Mouse (Mus musculus): ENCODE measurements at regions not wholly inside any gene's neighbourhood (a gene's known extent, or its start where the extent isn't known, plus 50 kb on each side); places are given as distances from the start of the nearest gene placed in this dataset.

DNA sequence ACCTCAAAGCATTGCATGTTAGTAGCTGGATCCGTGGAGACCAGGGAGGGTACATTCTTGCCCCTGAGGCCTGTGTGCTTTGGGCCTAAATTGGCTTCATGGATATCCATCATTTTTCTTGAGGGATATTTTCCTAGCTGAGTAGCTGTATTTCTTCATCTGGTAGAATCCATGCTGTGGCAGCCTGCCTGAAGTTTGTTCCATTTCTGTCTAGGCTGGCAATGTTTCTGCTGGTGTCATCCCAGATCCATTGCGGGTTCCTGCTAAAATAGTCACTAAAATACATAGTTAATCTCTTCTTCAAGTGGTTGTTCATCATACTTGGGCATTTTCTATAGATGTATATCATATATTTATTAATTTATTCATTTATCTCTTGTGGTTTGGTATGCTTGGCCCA lies 253.7 kb downstream of the Olfm4 start:
- no peak overlapping the region for H3K4me3 ChIP-seq (replicated peaks; ENCODE audit: extremely low read depth, low read depth, low read length)
- WGBS: 55% methylated on average over 2 of the region's 2 CpGs
- no peak for DNase-seq
- H3K4me1 ChIP-seq (ENCODE audit: control insufficient read depth, insufficient read depth, low read length): no peaks in the 10 kb centered on the region
- TF ChIP-seq CTCF (IDR thresholded peaks at IDR 0.05; ENCODE audit: insufficient read depth, low read length): no peak
- no peak for TF ChIP-seq POLR2A (IDR thresholded peaks at IDR 0.05; ENCODE audit: borderline replicate concordance, extremely low read depth, low read depth, low read length)

DNA sequence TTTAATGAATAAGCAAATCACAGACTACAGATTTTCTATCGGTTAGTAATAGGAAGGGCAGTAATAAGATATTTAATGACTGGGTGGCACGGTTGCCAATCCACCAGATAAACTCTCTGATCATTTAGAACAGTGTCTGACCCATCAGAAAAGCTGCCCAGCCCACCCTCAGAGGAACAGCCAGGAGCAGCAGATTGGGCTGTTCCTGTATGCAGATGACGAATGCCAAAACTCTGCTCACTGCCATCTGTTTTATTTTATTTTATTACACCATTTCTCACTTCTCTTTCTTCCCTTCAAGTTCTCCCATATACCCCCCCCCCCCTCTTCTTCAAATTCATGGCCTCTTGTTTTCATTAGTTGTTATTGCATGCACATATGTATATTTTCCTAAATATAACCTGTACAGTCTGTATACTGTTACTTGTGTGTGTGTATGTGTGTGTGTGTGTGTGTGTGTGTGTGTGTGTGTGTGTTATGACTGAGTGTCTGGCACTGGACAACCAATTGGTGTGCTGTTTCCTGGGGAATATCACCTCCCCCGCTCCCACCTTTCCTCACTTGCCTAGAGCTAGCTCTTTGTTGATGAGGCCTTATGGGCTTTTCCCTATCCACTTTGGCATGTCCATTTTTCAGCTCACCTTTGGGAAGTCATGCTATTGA lies 260.9 kb downstream of the Olfm4 start:
- H3K4me1 ChIP-seq (ENCODE audit: control insufficient read depth, insufficient read depth, low read length): no peaks in the 10 kb centered on the region
- H3K4me3 ChIP-seq (replicated peaks; ENCODE audit: extremely low read depth, low read depth, low read length): no peak overlapping the region
- no peak for DNase-seq
- WGBS: 78% methylated on average over 4 of the region's 4 CpGs
- TF ChIP-seq CTCF (IDR thresholded peaks at IDR 0.05; ENCODE audit: insufficient read depth, low read length) (no peak), POLR2A (IDR thresholded peaks at IDR 0.05; ENCODE audit: borderline replicate concordance, extremely low read depth, low read depth, low read length) (no peak)

DNA sequence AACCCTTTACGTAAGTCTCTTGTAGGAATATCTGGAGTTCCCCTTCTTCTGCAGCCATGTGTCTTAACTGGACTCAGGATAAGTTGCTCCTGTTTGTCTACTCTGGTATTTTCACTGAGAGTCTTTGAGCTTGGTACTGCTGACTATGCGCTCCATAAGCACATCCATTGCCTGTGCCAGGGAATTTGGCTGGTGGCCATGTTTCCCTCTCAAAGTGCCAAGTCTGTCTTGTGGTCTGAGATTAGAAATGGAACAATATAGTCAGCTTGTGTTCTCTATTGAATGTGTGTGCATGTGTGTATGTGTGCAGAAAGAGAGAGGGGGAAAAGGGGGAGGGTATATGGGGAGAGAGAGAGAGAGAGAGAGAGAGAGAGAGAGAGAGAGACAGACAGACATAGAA lies 263.7 kb downstream of the Olfm4 start:
- no peaks in the 10 kb centered on the region for H3K4me1 ChIP-seq (ENCODE audit: control insufficient read depth, insufficient read depth, low read length)
- no peak for TF ChIP-seq CTCF (IDR thresholded peaks at IDR 0.05; ENCODE audit: insufficient read depth, low read length)
- TF ChIP-seq POLR2A (IDR thresholded peaks at IDR 0.05; ENCODE audit: borderline replicate concordance, extremely low read depth, low read depth, low read length): no peak
- DNase-seq: no peak
- H3K4me3 ChIP-seq (replicated peaks; ENCODE audit: extremely low read depth, low read depth, low read length): no peak overlapping the region
- WGBS: 77% methylated on average over 2 of the region's 2 CpGs

DNA sequence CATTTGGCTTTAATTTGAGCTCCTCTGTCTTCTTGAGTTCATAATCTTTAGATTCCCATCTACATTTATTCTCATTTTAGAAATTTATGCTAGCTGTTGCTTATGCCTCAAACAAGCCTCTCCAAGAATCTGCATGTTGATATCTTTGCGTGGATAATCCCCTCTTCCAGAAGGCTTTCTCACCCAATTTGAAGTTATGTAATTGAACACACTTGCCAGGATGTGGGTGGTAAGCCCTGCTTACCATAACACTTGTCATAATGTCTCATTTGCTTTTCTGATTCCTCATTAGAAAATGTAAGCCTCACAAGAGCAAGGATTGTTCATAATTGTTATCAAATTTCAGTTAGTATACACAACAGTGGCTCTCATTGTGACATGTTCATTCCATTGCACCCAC lies 266.0 kb downstream of the Olfm4 start:
- WGBS: 68% methylated on average over 1 of the region's 1 CpGs
- DNase-seq: no peak
- TF ChIP-seq POLR2A (IDR thresholded peaks at IDR 0.05; ENCODE audit: borderline replicate concordance, extremely low read depth, low read depth, low read length): no peak
- TF ChIP-seq CTCF (IDR thresholded peaks at IDR 0.05; ENCODE audit: insufficient read depth, low read length): no peak
- H3K4me1 ChIP-seq (ENCODE audit: control insufficient read depth, insufficient read depth, low read length): no peaks in the 10 kb centered on the region
- no peak overlapping the region for H3K4me3 ChIP-seq (replicated peaks; ENCODE audit: extremely low read depth, low read depth, low read length)

- Histone ChIP-seq H3K4me3 (replicated peaks; ENCODE audit: extremely low read depth, low read depth, low read length) (no peak overlapping the region), H3K4me1 (ENCODE audit: control insufficient read depth, insufficient read depth, low read length) (no peaks in the 10 kb centered on the region)
- no peak for DNase-seq
- TF ChIP-seq CTCF (IDR thresholded peaks at IDR 0.05; ENCODE audit: insufficient read depth, low read length): no peak
- no peak for TF ChIP-seq POLR2A (IDR thresholded peaks at IDR 0.05; ENCODE audit: borderline replicate concordance, extremely low read depth, low read depth, low read length)
- WGBS: 33% methylated on average over 3 of the region's 3 CpGs
These were observed 273.2 kb downstream of the Olfm4 start for GRCm38 (mm10) chr14:80257086-80257485.

DNA sequence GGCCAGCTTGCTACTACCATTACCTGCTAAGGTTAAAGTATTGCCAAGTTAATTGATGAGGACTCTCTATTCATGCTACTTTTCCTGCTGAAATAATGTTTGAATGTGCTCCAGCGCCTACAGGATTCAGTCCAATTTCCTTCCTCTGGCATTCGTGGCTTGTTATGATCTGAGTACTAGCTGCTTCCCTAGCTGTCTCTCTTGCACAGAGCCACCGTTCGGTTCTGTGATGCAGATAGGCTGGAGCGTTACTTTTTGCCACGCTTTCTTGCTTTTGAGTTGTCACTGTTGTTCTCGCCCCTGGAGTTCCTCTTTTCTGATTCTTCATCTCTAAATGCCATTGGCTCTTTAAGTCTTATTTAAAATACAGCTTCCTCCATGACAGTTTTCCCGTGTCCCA lies 279.3 kb downstream of the Olfm4 start:
- DNase-seq: no peak
- no peak overlapping the region for H3K4me3 ChIP-seq (replicated peaks; ENCODE audit: extremely low read depth, low read depth, low read length)
- TF ChIP-seq POLR2A (IDR thresholded peaks at IDR 0.05; ENCODE audit: borderline replicate concordance, extremely low read depth, low read depth, low read length) (no peak), CTCF (IDR thresholded peaks at IDR 0.05; ENCODE audit: insufficient read depth, low read length) (no peak)
- 64% methylated on average over 8 of the region's 8 CpGs for WGBS
- no peaks in the 10 kb centered on the region for H3K4me1 ChIP-seq (ENCODE audit: control insufficient read depth, insufficient read depth, low read length)

GRCm38 (mm10) chr14:80265081-80265480 lies 281.2 kb downstream of the Olfm4 start:
- Histone ChIP-seq H3K4me1 (ENCODE audit: control insufficient read depth, insufficient read depth, low read length) (no peaks in the 10 kb centered on the region), H3K4me3 (replicated peaks; ENCODE audit: extremely low read depth, low read depth, low read length) (no peak overlapping the region)
- DNase-seq: no peak
- WGBS: 75% methylated on average over 7 of the region's 7 CpGs
- TF ChIP-seq CTCF (IDR thresholded peaks at IDR 0.05; ENCODE audit: insufficient read depth, low read length): no peak
- TF ChIP-seq POLR2A (IDR thresholded peaks at IDR 0.05; ENCODE audit: borderline replicate concordance, extremely low read depth, low read depth, low read length): no peak

- Histone ChIP-seq H3K4me1 (ENCODE audit: control insufficient read depth, insufficient read depth, low read length) (no peaks in the 10 kb centered on the region), H3K4me3 (replicated peaks; ENCODE audit: extremely low read depth, low read depth, low read length) (no peak overlapping the region)
- TF ChIP-seq POLR2A (IDR thresholded peaks at IDR 0.05; ENCODE audit: borderline replicate concordance, extremely low read depth, low read depth, low read length): no peak
- TF ChIP-seq CTCF (IDR thresholded peaks at IDR 0.05; ENCODE audit: insufficient read depth, low read length): no peak
- no peak for DNase-seq
- WGBS: 39% methylated on average over 7 of the region's 7 CpGs
These were observed 285.5 kb downstream of the Olfm4 start for GRCm38 (mm10) chr14:80269179-80269951.

DNA sequence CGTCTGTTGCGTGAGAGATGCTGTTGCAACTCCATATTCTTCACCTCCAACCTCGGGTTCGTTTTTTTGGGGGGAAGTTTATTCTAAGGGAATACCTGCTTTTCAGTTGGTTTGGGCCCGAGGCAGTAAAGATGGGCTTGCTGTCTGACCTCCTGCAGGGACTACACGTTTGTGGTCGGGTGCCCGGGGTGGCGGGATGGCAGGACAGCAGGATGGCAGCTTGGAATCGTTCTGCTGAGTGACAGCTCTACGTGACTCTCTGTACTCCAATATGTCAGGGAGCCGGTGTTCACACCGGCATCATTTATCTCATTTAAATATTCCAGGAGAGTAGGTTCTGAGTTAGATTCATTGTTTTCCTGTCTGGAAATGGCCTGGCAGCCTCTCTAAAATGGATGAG lies 286.2 kb downstream of the Olfm4 start:
- no peak for DNase-seq
- WGBS: 61% methylated on average over 13 of the region's 13 CpGs
- Histone ChIP-seq H3K4me1 (ENCODE audit: control insufficient read depth, insufficient read depth, low read length) (no peaks in the 10 kb centered on the region), H3K4me3 (replicated peaks; ENCODE audit: extremely low read depth, low read depth, low read length) (no peak overlapping the region)
- no peak for TF ChIP-seq POLR2A (IDR thresholded peaks at IDR 0.05; ENCODE audit: borderline replicate concordance, extremely low read depth, low read depth, low read length)
- TF ChIP-seq CTCF (IDR thresholded peaks at IDR 0.05; ENCODE audit: insufficient read depth, low read length): no peak

GRCm38 (mm10) chr14:80280188-80280587 lies 296.3 kb downstream of the Olfm4 start:
- 72% methylated on average over 4 of the region's 4 CpGs for WGBS
- no peak for DNase-seq
- TF ChIP-seq CTCF (IDR thresholded peaks at IDR 0.05; ENCODE audit: insufficient read depth, low read length) (no peak), POLR2A (IDR thresholded peaks at IDR 0.05; ENCODE audit: borderline replicate concordance, extremely low read depth, low read depth, low read length) (no peak)
- H3K4me3 ChIP-seq (replicated peaks; ENCODE audit: extremely low read depth, low read depth, low read length): no peak overlapping the region
- H3K4me1 ChIP-seq (ENCODE audit: control insufficient read depth, insufficient read depth, low read length): no peaks in the 10 kb centered on the region
